Mouse (Mus musculus) C2C12 (cell line): ENCODE results near the gene Ahcyl2.

Experiments used
- CTCF ChIP-seq: IDR thresholded peaks from one replicate; pipeline ENCODE4 v1.5.1; 2011; ENCODE audit not compliant: control insufficient read depth, insufficient read depth, insufficient read length
- MAX ChIP-seq: IDR thresholded peaks from one replicate; pipeline ENCODE4 v1.6.1; 2011; ENCODE audit warnings: mild to moderate bottlenecking, control low read depth
- MYOG ChIP-seq: IDR thresholded peaks from one replicate; pipeline ENCODE4 v1.6.1; 2011; ENCODE audit not compliant: control insufficient read depth, insufficient read length; ENCODE audit errors: extremely low read depth
- USF1 ChIP-seq: IDR thresholded peaks from one replicate; pipeline ENCODE4 v1.6.1; 2011; ENCODE audit warnings: low read depth, mild to moderate bottlenecking, control low read depth, moderate library complexity

- no peak for TF ChIP-seq MYOG
- TF ChIP-seq CTCF, result peak; percentile 23
- no peak for TF ChIP-seq MAX
- no peak for TF ChIP-seq USF1
Measured at GRCm38 (mm10) chr6:29819309-29819708, 51.5 kb downstream of the Ahcyl2 start.
